Mouse (Mus musculus) activated CD4-positive, CD25-positive, alpha-beta regulatory T cell, adult 9 weeks (primary cell): ENCODE data around the gene Zfp944. TPM values are rescaled to one million over a fixed set of nuclear protein-coding genes. Genes with fewer than 3 reads are reported as not detected.

ENCODE experiments used
- polyA plus RNA-seq: library from polyadenylated mRNA; unstranded; fragments of 100-300 nt; shearing (Covaris generic); gene quantifications from one replicate; pipeline ENCODE4 v1.2.1, GENCODE M21; 2017

The Zfp944 gene
- polyA plus RNA-seq, result 14.8 TPM

DNA sequence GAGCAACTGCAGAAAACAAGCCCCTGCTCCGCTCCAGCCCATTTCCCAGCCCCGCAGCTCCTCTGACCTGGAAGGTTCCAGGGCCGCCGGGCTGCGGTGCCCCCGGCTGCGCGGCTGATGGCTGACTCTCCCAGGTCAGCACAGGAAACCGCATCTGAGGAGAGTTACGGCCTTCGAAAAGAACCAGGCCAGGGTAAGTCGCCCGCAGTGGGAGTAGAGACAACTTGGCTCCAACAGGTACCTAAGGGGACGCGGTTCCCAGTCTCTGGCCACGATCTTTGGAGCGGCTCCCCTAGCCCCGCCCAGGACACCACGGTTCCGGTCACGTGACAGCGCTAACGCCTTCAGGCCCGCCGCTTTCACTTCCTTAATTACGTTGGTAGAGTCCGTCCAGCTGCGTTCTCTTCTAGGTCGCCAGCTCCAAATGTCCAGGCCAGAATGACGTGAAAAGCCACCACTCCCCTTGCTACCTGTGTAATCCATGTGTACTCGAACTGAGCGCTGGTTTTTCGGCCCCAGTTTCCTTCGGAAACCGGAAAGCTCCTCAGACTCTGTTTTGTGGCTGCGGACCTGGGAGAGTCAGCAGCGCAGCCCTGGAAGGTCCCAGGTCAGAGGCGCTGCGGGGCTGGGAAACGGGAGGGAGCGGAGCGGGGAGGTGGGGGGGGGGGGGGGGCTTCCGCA, at the start of gene Zfp944, which contains the start of gene Zfp758:
Gene Zfp944, minus strand, starts transcription at position 300 of the 681 bp plus-strand sequence.
Gene Zfp758, plus strand, starts transcription at position 353 of the 681 bp plus-strand sequence.

GRCm38 (mm10) chr17:22314730-22315226, 46.4 kb downstream of the Zfp944 start, which contains the start of gene CT030661.1:
CT030661.1 (minus strand) TSS chr17:22314837.

Other genes starting within 250 kb of the Zfp944 start
- 2.1 TPM for gene Zfp947, start 195.2 kb downstream of the Zfp944 start, polyA plus RNA-seq
- 5.9 TPM for gene Zfp994, start 135.8 kb downstream of the Zfp944 start, polyA plus RNA-seq
- gene CT030661.1, start 46.6 kb downstream of the Zfp944 start, polyA plus RNA-seq, result 18.1 TPM
- gene Zfp758, start 53 bp upstream of the Zfp944 start, polyA plus RNA-seq, result 21.0 TPM
- 3.7 TPM for gene Zfp946, start 62.8 kb upstream of the Zfp944 start, polyA plus RNA-seq
- not detected for gene Vmn2r111, start 212.1 kb upstream of the Zfp944 start, polyA plus RNA-seq
- gene Vmn2r112, start 239.6 kb upstream of the Zfp944 start, polyA plus RNA-seq, result 0.04 TPM